ENCODE assay signal across 8 mouse cellular contexts in the genomic region with DNA sequence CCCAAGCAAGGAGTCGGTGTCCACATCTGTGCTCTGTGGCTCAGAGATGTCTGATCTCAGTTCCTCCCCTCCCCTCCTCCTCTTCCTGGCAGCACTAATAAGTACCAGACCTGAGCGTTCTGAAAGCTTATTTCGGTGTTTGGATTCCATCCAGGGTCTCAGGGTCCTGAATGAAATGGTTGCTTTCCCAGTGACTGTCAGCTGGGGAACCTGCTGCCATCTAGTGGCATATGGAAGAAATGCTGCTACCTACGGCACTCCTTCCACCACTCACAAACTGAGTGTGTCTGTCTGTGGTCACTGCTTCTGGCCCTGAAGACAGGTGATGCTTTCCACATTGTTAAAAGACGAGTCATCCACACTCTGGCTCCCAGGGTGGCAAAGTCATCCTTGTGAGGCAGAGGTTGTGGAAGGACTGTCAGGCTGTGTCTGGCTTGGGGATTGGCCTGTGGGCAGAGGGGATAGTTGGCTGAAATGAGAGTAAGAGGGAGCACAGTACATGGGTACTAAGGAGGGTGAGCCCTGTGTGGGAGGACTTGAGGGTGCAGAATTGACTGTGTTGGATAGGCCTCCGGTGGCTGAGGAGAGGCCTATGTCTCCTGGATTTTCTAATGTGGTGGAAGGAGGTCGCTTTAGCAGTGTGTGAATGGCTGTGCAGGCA. TPM values are rescaled to one million over a fixed set of nuclear protein-coding genes. Genes with fewer than 3 reads are reported as not detected.
DNase-seq lines count a peak whose midpoint lies in the region; ATAC-seq and TF ChIP-seq lines count a peak whose summit lies in the region.

No protein-coding gene starts in this region.

- TF ChIP-seq CTCF in E14TG2a.4 (conservative IDR thresholded peaks at IDR 0.05; ENCODE audit: low read length): peak; percentile 96
- TF ChIP-seq CTCF in kidney, adult 2 months (conservative IDR thresholded peaks at IDR 0.05; ENCODE audit: insufficient read depth, insufficient read length, low read depth, low read length): peak; percentile 92

- H3K27ac ChIP-seq in embryonic facial prominence, embryonic 11.5 days (replicated peaks; ENCODE audit: low read depth, low read length): peak overlapping the region; percentile 62
- no peak overlapping the region for H3K27ac ChIP-seq in kidney, adult 2 months (ENCODE audit: insufficient read depth, low read depth, low read length)
- no peak overlapping the region for H3K27ac ChIP-seq in liver, embryonic 11.5 days (ENCODE audit: low read depth, low read length)
- peak overlapping the region; percentile 43 for H3K27ac ChIP-seq in neural tube, embryonic 15.5 days (replicated peaks)

- no peaks in the 10 kb centered on the region for H3K9me3 ChIP-seq in E14TG2a.4 (ENCODE audit: low read length)
- H3K9me3 ChIP-seq in embryonic facial prominence, embryonic 11.5 days (replicated peaks; ENCODE audit: control insufficient read depth, low read length): no peaks in the 10 kb centered on the region
- H3K9me3 ChIP-seq in liver, embryonic 11.5 days (ENCODE audit: control insufficient read depth, low read length): no peaks in the 10 kb centered on the region
- no peaks in the 10 kb centered on the region for H3K9me3 ChIP-seq in neural tube, embryonic 15.5 days (replicated peaks)

- peak; percentile 72 for DNase-seq in adrenal gland, postnatal 14 days
- DNase-seq in embryonic facial prominence, embryonic 11.5 days (ENCODE audit: low spot score): peak; percentile 96
- peak; percentile 81 to 83 for DNase-seq in heart, adult 9 months (ENCODE audit: low spot score in 2 of 2)
- peak; percentile 81 for DNase-seq in kidney, adult 2 months
- DNase-seq in liver, embryonic 11.5 days (ENCODE audit: low spot score): peak; percentile 45
- DNase-seq in spleen, postnatal 36 days (ENCODE audit: low spot score in 2 of 2): no peak

- H3K4me1 ChIP-seq in E14TG2a.4 (replicated peaks; ENCODE audit: low read depth, low read length): peaks cover 12% of the 10 kb centered on the region
- peaks cover 2% of the 10 kb centered on the region; the same call in 1 of the 2 replicates for H3K4me1 ChIP-seq in embryonic facial prominence, embryonic 11.5 days (ENCODE audit: control insufficient read depth, insufficient read depth, low read length)
- H3K4me1 ChIP-seq in kidney, adult 2 months (ENCODE audit: control insufficient read depth, insufficient read depth, low read length): no peaks in the 10 kb centered on the region
- H3K4me1 ChIP-seq in liver, embryonic 11.5 days (replicated peaks; ENCODE audit: control insufficient read depth, insufficient read depth, low read length): no peaks in the 10 kb centered on the region
- H3K4me1 ChIP-seq in neural tube, embryonic 15.5 days: 0 out of 2 replicates have a peak, but pooled peaks cover 12% of the 10 kb centered on the region

- TF ChIP-seq POLR2A in kidney, adult 2 months (IDR thresholded peaks at IDR 0.05; ENCODE audit: low read depth, low read length): no peak

- no peak overlapping the region for H3K4me3 ChIP-seq in E14TG2a.4 (replicated peaks; ENCODE audit: low read length)
- no peak overlapping the region for H3K4me3 ChIP-seq in embryonic facial prominence, embryonic 11.5 days (ENCODE audit: low read depth, low read length)
- no peak overlapping the region for H3K4me3 ChIP-seq in kidney, adult 2 months (ENCODE audit: insufficient read depth, low read depth, low read length)
- H3K4me3 ChIP-seq in liver, embryonic 11.5 days (ENCODE audit: low read depth, low read length): no peak overlapping the region
- no peak overlapping the region for H3K4me3 ChIP-seq in neural tube, embryonic 15.5 days (replicated peaks)

- no peak overlapping the region for H3K4me2 ChIP-seq in embryonic facial prominence, embryonic 11.5 days (ENCODE audit: low read depth, low read length)
- no peak overlapping the region for H3K4me2 ChIP-seq in liver, embryonic 11.5 days
- no peak overlapping the region for H3K4me2 ChIP-seq in neural tube, embryonic 15.5 days

- H3K36me3 ChIP-seq in E14TG2a.4 (ENCODE audit: insufficient read depth, low read length): no peaks in the 10 kb centered on the region
- no peaks in the 10 kb centered on the region for H3K36me3 ChIP-seq in embryonic facial prominence, embryonic 11.5 days (replicated peaks; ENCODE audit: control insufficient read depth, insufficient read depth, low read depth, low read length)
- no peaks in the 10 kb centered on the region for H3K36me3 ChIP-seq in kidney, adult 2 months (ENCODE audit: control insufficient read depth, insufficient read depth, low read length)
- H3K36me3 ChIP-seq in liver, embryonic 11.5 days (ENCODE audit: control insufficient read depth, insufficient read depth, low read length): no peaks in the 10 kb centered on the region
- H3K36me3 ChIP-seq in neural tube, embryonic 15.5 days: no peaks in the 10 kb centered on the region

- peak; percentile 83 for ATAC-seq in embryonic facial prominence, embryonic 11.5 days (replicated peaks; ENCODE audit: insufficient number of reproducible peaks, low FRiP score, low TSS enrichment, low read depth)
- ATAC-seq in liver, embryonic 11.5 days (replicated peaks; ENCODE audit: low FRiP score): no peak
- ATAC-seq in neural tube, embryonic 15.5 days (ENCODE audit: low FRiP score): peak; percentile 64; the same call in 1 of the 2 replicates

- no peaks in the 10 kb centered on the region for H3K27me3 ChIP-seq in E14TG2a.4 (ENCODE audit: insufficient read depth, low read length)
- H3K27me3 ChIP-seq in embryonic facial prominence, embryonic 11.5 days (ENCODE audit: control insufficient read depth, insufficient read depth, low read length): no peaks in the 10 kb centered on the region
- no peaks in the 10 kb centered on the region for H3K27me3 ChIP-seq in kidney, adult 2 months (replicated peaks; ENCODE audit: control insufficient read depth, insufficient read depth, low read length)
- no peaks in the 10 kb centered on the region for H3K27me3 ChIP-seq in liver, embryonic 11.5 days (replicated peaks; ENCODE audit: control insufficient read depth, insufficient read depth, low read length)
- no peaks in the 10 kb centered on the region for H3K27me3 ChIP-seq in neural tube, embryonic 15.5 days (replicated peaks)

- no peak overlapping the region for H3K9ac ChIP-seq in embryonic facial prominence, embryonic 11.5 days (replicated peaks; ENCODE audit: low read length)
- H3K9ac ChIP-seq in liver, embryonic 11.5 days (ENCODE audit: low read depth, low read length): no peak overlapping the region
- no peak overlapping the region for H3K9ac ChIP-seq in neural tube, embryonic 15.5 days (replicated peaks)

- WGBS in embryonic facial prominence, embryonic 11.5 days: 26% methylated on average over 7 of the region's 7 CpGs
- WGBS in kidney, adult 2 months: 31% methylated on average over 7 of the region's 7 CpGs
- 28% methylated on average over 7 of the region's 7 CpGs for WGBS in liver, embryonic 11.5 days
- 27% methylated on average over 7 of the region's 7 CpGs for WGBS in neural tube, embryonic 15.5 days

RNA-seq across cellular contexts. Expression of a gene that starts 15.1 kb away (rescaled TPM):
- total RNA-seq in adrenal gland, postnatal 14 days (2021): 24.3 and 26.2 TPM in 2 replicates
- polyA plus RNA-seq in embryonic facial prominence, embryonic 11.5 days (2014; fragmentation: Nextera tagmentation; extraction: Ambion mirVana): 0.08 TPM in 1 of 2 replicates, not detected in the other
- 4.8 and 6.4 TPM in 2 replicates for polyA plus RNA-seq in kidney, adult 2 months (2012; rRNA removed)
- not detected in 2 replicates for polyA plus RNA-seq in liver, embryonic 11.5 days (2014; fragmentation: Nextera tagmentation; extraction: Ambion mirVana)
- 0.54 TPM in 1 of 2 replicates, not detected in the other for polyA plus RNA-seq in neural tube, embryonic 15.5 days (2015; fragmentation: Nextera tagmentation; extraction: Ambion mirVana)

RNA-seq across cellular contexts. Expression of a gene that starts 21.0 kb away (rescaled TPM):
- total RNA-seq in adrenal gland, postnatal 14 days (2021): 5.9 and 6.8 TPM in 2 replicates
- polyA plus RNA-seq in embryonic facial prominence, embryonic 11.5 days (2014; fragmentation: Nextera tagmentation; extraction: Ambion mirVana): 0.49 and 0.82 TPM in 2 replicates
- polyA plus RNA-seq in kidney, adult 2 months (2012; rRNA removed): 1.6 and 123 TPM in 2 replicates
- 0.29 and 0.56 TPM in 2 replicates for polyA plus RNA-seq in liver, embryonic 11.5 days (2014; fragmentation: Nextera tagmentation; extraction: Ambion mirVana)
- 1.3 TPM in 2 replicates for polyA plus RNA-seq in neural tube, embryonic 15.5 days (2015; fragmentation: Nextera tagmentation; extraction: Ambion mirVana)

Comparison
In these comparisons a context has a peak if more than half of its experiments do, and no peak if none do; other contexts are left out.
1. DNase-seq: peak in adrenal gland, postnatal 14 days (single experiment), embryonic facial prominence, embryonic 11.5 days (single experiment), heart, adult 9 months (2 of 2), kidney, adult 2 months (single experiment) and liver, embryonic 11.5 days (single experiment); none in spleen, postnatal 36 days (0 of 2).
2. H3K27ac ChIP-seq: peak in embryonic facial prominence, embryonic 11.5 days (single experiment) and neural tube, embryonic 15.5 days (single experiment); none in kidney, adult 2 months (single experiment) and liver, embryonic 11.5 days (single experiment).